Mouse (Mus musculus) G1E (cell line): ENCODE measurements around the gene Akr1b8. TPM values are rescaled to one million over a fixed set of nuclear protein-coding genes. Genes with fewer than 3 reads are reported as not detected.
A peak's percentile ranks its signal among the peaks of the same experiment; 100 is the strongest.
"Not testable (repeated sequence)": the region's sequence is repeated elsewhere in the genome, so short reads cannot be mapped to it uniquely, and the experiment has no call there.

Source experiments
- ATAC-seq: 2 replicates; pipeline ENCODE4 v1.8.0; 2016; ENCODE audit warnings: mild to moderate bottlenecking; ENCODE audit not compliant: insufficient number of reproducible peaks, poor library complexity, low FRiP score, severe bottlenecking; ENCODE audit errors: extremely low read depth
- DNase-seq: peaks from one replicate; pipeline ENCODE4 v3.0.0; 2012; ENCODE audit warnings: low spot score
- H3K27me3 ChIP-seq: 2 replicates; pipeline ENCODE4 v1.6.1; 2012; ENCODE audit warnings: mild to moderate bottlenecking, low read length, inconsistent platforms; ENCODE audit not compliant: insufficient read depth
- H3K36me3 ChIP-seq: replicated peaks from 2 replicates; pipeline ENCODE3; 2012; ENCODE audit warnings: mild to moderate bottlenecking, inconsistent platforms
- H3K4me1 ChIP-seq: 2 replicates; pipeline ENCODE4 v1.6.1; 2012; ENCODE audit warnings: low read depth, low read length, inconsistent platforms, mixed read lengths; ENCODE audit not compliant: insufficient read depth
- H3K4me3 ChIP-seq: 2 replicates; pipeline ENCODE4 v1.5.1; 2012; ENCODE audit warnings: low read depth, mild to moderate bottlenecking, inconsistent platforms, low read length, moderate library complexity, mixed read lengths
- H3K9me3 ChIP-seq: replicated peaks from 2 replicates; pipeline ENCODE4 v1.6.1; 2012; ENCODE audit warnings: inconsistent platforms
- CTCF ChIP-seq: IDR thresholded peaks from 2 replicates; pipeline ENCODE4 v1.5.1; 2012; ENCODE audit warnings: low read depth, low read length, inconsistent platforms, mixed read lengths
- GATA1 ChIP-seq: IDR thresholded peaks from 2 replicates; pipeline ENCODE4 v1.6.1; 2012; ENCODE audit warnings: borderline replicate concordance, low read length, inconsistent platforms, mixed read lengths
- GATA2 ChIP-seq: IDR thresholded peaks from 2 replicates; pipeline ENCODE4 v1.6.1; 2012; ENCODE audit warnings: low read depth, low read length, inconsistent platforms, borderline replicate concordance
- POLR2AphosphoS5 ChIP-seq: IDR thresholded peaks from 2 replicates; pipeline ENCODE4 v1.6.1; 2012; ENCODE audit warnings: low read depth, low read length, inconsistent platforms; ENCODE audit not compliant: insufficient replicate concordance
- TAL1 ChIP-seq: conservative IDR thresholded peaks from 2 replicates; pipeline ENCODE4 v1.6.1; 2012; ENCODE audit warnings: low read depth, low read length, inconsistent platforms, mixed read lengths
- polyA plus RNA-seq: library from polyadenylated mRNA; stranded (reverse); fragments of >175 nt; gene quantifications from 2 replicates; pipeline ENCODE4 v1.2.3, GENCODE M21; 2012
- total RNA-seq, 2 experiments: library from RNA; stranded (forward) in 1 of 2; stranded (reverse) in 1 of 2; fragments of 200-1000 nt in 1 of 2; fragments of >200 nt in 1 of 2; fragmentation: Nextera tagmentation in 1 of 2; gene quantifications; 2 replicates each; pipeline ENCODE4 v1.2.3; 2014 to 2017

The Akr1b8 gene
- total and polyA plus RNA-seq, 3 experiments, result 0.05 to 1.7 (median 0.33) TPM

GRCm38 (mm10) chr6:34355841-34356240, 1.9 kb downstream of the Akr1b8 start:
- no peak for ATAC-seq
- TF ChIP-seq TAL1 (no peak), POLR2AphosphoS5 (no peak), GATA2 (no peak), GATA1 (no peak), CTCF (no peak)
- no peak for DNase-seq

GRCm38 (mm10) chr6:34364217-34365136, 10.6 kb downstream of the Akr1b8 start:
- peaks cover 13% of the 10 kb centered on the region for H3K27me3 ChIP-seq
- TF ChIP-seq GATA2 (no peak), TAL1 (no peak), POLR2AphosphoS5 (no peak), CTCF (no peak), GATA1 (no peak)
- no peaks in the 10 kb centered on the region for H3K4me1 ChIP-seq
- no peak overlapping the region for H3K4me3 ChIP-seq
- ATAC-seq (no peak), DNase-seq (no peak)
- no peaks in the 10 kb centered on the region for H3K36me3 ChIP-seq
- H3K9me3 ChIP-seq, result no peaks in the 10 kb centered on the region

More at GRCm38 (mm10) chr6:34355841-34356240, 1.9 kb downstream of the Akr1b8 start:
- Histone ChIP-seq H3K4me3 (no peak overlapping the region), H3K4me1 (no peaks in the 10 kb centered on the region), H3K27me3 (peaks cover 25% of the 10 kb centered on the region), H3K9me3 (no peaks in the 10 kb centered on the region), H3K36me3 (no peaks in the 10 kb centered on the region)

- Histone ChIP-seq H3K9me3 (no peaks in the 10 kb centered on the region), H3K4me1 (peaks cover 4% of the 10 kb centered on the region; the same call in 1 of the 2 replicates), H3K4me3 (no peak overlapping the region), H3K36me3 (no peaks in the 10 kb centered on the region), H3K27me3 (peaks cover 19% of the 10 kb centered on the region)
- TF ChIP-seq TAL1 (no peak), GATA2 (no peak), CTCF (no peak), POLR2AphosphoS5 (no peak), GATA1 (no peak)
- ATAC-seq, result no peak
- no peak for DNase-seq
Measured at GRCm38 (mm10) chr6:34367998-34368397, 14.1 kb downstream of the Akr1b8 start.

GRCm38 (mm10) chr6:34370081-34370480, 16.2 kb downstream of the Akr1b8 start:
- Histone ChIP-seq H3K4me3 (no peak overlapping the region), H3K36me3 (no peaks in the 10 kb centered on the region), H3K27me3 (peaks cover 19% of the 10 kb centered on the region), H3K9me3 (no peaks in the 10 kb centered on the region), H3K4me1 (peaks cover 4% of the 10 kb centered on the region; the same call in 1 of the 2 replicates)
- DNase-seq (no peak), ATAC-seq (no peak)
- TF ChIP-seq POLR2AphosphoS5 (no peak), TAL1 (no peak), GATA2 (no peak), CTCF (no peak), GATA1 (no peak)

DNA sequence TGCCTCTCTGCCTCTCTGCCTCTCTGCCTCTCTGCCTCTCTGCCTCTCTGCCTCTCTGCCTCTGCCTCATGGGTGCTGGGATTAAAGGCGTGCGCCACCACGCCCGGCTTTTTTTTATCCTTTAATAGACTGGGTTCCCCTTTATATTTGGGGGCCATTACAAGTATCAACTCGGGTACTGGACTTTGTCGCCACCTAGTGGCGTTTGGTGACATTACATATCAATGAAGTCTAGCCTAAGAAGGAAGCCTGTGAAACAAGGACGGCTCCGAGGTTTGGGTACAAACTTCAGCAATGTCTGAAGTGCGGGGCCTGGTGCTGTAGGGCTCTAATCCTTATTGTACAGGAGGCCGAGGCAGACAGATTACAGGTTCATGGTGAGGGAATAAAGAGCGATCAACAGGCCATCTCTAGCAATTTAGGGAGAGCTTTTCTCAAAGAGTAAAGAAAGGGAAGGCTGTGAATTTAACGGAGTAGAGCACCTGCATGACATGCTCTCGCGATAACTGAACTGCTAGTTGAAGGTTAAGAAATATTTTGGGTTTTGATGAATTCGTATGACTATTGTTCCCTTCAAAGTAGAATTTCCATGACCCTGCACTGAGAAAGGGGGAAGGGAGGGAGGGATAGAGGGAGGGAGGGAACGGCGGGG, 17.9 kb downstream of the Akr1b8 start:
- no peaks in the 10 kb centered on the region for H3K36me3 ChIP-seq
- no peak for ATAC-seq
- peaks cover 4% of the 10 kb centered on the region; the same call in 1 of the 2 replicates for H3K4me1 ChIP-seq
- H3K4me3 ChIP-seq, result no peak overlapping the region
- peak; percentile 32 for DNase-seq
- TF ChIP-seq GATA1 (no peak), CTCF (peak; percentile 63), GATA2 (no peak), POLR2AphosphoS5 (no peak)
- no peaks in the 10 kb centered on the region for H3K9me3 ChIP-seq
- peaks cover 22% of the 10 kb centered on the region for H3K27me3 ChIP-seq

DNA sequence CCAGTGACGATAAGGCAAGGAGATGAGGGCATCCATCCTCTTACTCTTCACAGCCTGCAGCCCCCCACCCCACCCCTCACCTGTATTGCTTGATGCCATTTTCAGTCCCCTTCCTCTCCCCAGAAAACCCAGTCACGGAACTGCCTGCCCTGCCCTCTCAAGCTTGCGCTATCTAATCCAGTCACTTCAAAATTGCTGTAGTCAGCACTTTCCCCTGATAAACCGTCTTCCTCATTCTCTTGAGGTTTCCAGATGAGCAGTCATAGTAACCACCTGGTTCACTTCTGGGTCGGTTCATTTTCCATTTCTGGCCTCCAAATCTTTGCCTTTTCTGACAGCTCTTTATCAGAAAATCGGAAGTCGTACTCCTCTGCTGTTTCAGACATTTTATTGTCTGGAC, 19.9 kb downstream of the Akr1b8 start:
- H3K27me3 ChIP-seq, result peaks cover 14% of the 10 kb centered on the region
- H3K4me1 ChIP-seq, result peaks cover 4% of the 10 kb centered on the region; the same call in 1 of the 2 replicates
- no peaks in the 10 kb centered on the region for H3K9me3 ChIP-seq
- ATAC-seq, result no peak
- no peaks in the 10 kb centered on the region for H3K36me3 ChIP-seq
- no peak for DNase-seq
- TF ChIP-seq CTCF (no peak), GATA2 (no peak), GATA1 (no peak)
- no peak overlapping the region for H3K4me3 ChIP-seq

- H3K27me3 ChIP-seq, H3K36me3 ChIP-seq, H3K4me3 ChIP-seq, H3K4me1 ChIP-seq, DNase-seq, H3K9me3 ChIP-seq, ATAC-seq: not testable (repeated sequence)
Measured at GRCm38 (mm10) chr6:34375888-34376287, 22.0 kb downstream of the Akr1b8 start.
